Mouse (Mus musculus) CH12.LX (cell line): ENCODE measurements at regions not wholly inside any gene's neighbourhood (a gene's known extent, or its start where the extent isn't known, plus 50 kb on each side); places are given as distances from the start of the nearest gene placed in this dataset.

ENCODE experiments used
- DNase-seq: peaks from one replicate; pipeline ENCODE4 v3.0.0-alpha.2; 2013; ENCODE audit errors: extremely low read depth
- H3K27ac ChIP-seq: 2 replicates; pipeline ENCODE4 v1.5.1; 2012; ENCODE audit warnings: low read depth, mild to moderate bottlenecking, control low read depth, moderate library complexity; ENCODE audit not compliant: insufficient read depth
- H3K27me3 ChIP-seq: replicated peaks from 2 replicates; pipeline ENCODE3; 2012; ENCODE audit warnings: inconsistent platforms
- H3K36me3 ChIP-seq, 2 experiments: replicated peaks in 1 of 2; 2 replicates each; pipeline versions ENCODE3 to v1.6.1; 2012; ENCODE audit warnings: inconsistent platforms in 1 of 2, low read length in 1 of 2, mild to moderate bottlenecking in 1 of 2, mixed read lengths in 1 of 2, moderate library complexity in 1 of 2; ENCODE audit not compliant: control insufficient read depth in 1 of 2, insufficient read depth in 1 of 2
- H3K4me1 ChIP-seq, 2 experiments: 2 replicates each; pipeline ENCODE4 v1.6.1; 2012; ENCODE audit warnings: inconsistent platforms in 1 of 2, moderate library complexity in 1 of 2; ENCODE audit not compliant: insufficient read depth in 2 of 2, control insufficient read depth in 1 of 2
- H3K4me2 ChIP-seq: 2 replicates; pipeline ENCODE4 v1.6.1; 2012; ENCODE audit warnings: low read depth, mild to moderate bottlenecking, control low read depth; ENCODE audit not compliant: poor library complexity, insufficient read depth, severe bottlenecking
- H3K4me3 ChIP-seq, 3 experiments: fragments of 150-350 bp in 1 of 3; sonication (generic) in 1 of 3; replicated peaks in 1 of 3; 2 replicates each; pipeline versions ENCODE3 to v1.5.1; 2011 to 2012; ENCODE audit warnings: low read depth in 2 of 3, low read length in 2 of 3, mild to moderate bottlenecking in 2 of 3, moderate library complexity in 2 of 3, control low read depth in 1 of 3, improper control_type of control experiment in 1 of 3, inconsistent platforms in 1 of 3, mixed read lengths in 1 of 3; ENCODE audit not compliant: poor library complexity in 1 of 3
- H3K79me2 ChIP-seq: replicated peaks from 2 replicates; pipeline ENCODE4 v1.6.1; 2012; ENCODE audit warnings: mild to moderate bottlenecking, moderate library complexity; ENCODE audit not compliant: control insufficient read depth, poor library complexity, insufficient read depth, severe bottlenecking; ENCODE audit errors: extremely low read depth
- H3K9ac ChIP-seq: 2 replicates; pipeline ENCODE4 v1.6.1; 2012; ENCODE audit warnings: low read depth, mild to moderate bottlenecking, control low read depth, moderate library complexity; ENCODE audit not compliant: insufficient read depth
- H3K9me3 ChIP-seq: replicated peaks from 2 replicates; pipeline ENCODE3; 2012; ENCODE audit warnings: low read length, inconsistent platforms, mixed read lengths
- GABPA ChIP-seq: IDR thresholded peaks from 2 replicates; pipeline ENCODE4 v1.6.1; 2012; ENCODE audit warnings: low read depth, low read length, improper control_type of control experiment, inconsistent platforms; ENCODE audit not compliant: insufficient replicate concordance
- IRF4 ChIP-seq: IDR thresholded peaks from 2 replicates; pipeline ENCODE4 v1.6.1; 2014; ENCODE audit warnings: low read depth, mild to moderate bottlenecking, inconsistent platforms, low read length, improper control_type of control experiment
- JUND ChIP-seq: conservative IDR thresholded peaks from 2 replicates; pipeline ENCODE4 v1.6.1; 2011; ENCODE audit warnings: low read depth, low read length, improper control_type of control experiment
- KAT2A ChIP-seq: IDR thresholded peaks from 2 replicates; pipeline ENCODE4 v1.6.1; 2012; ENCODE audit warnings: low read length, improper control_type of control experiment, inconsistent platforms; ENCODE audit not compliant: insufficient replicate concordance
- MAZ ChIP-seq: IDR thresholded peaks from 2 replicates; pipeline ENCODE4 v1.6.1; 2012; ENCODE audit warnings: low read depth, mild to moderate bottlenecking, inconsistent platforms, low read length, improper control_type of control experiment, moderate library complexity
- MEF2A ChIP-seq: IDR thresholded peaks from 2 replicates; pipeline ENCODE4 v1.6.1; 2014; ENCODE audit warnings: low read depth, mild to moderate bottlenecking, inconsistent platforms, low read length, improper control_type of control experiment, borderline replicate concordance
- NELFE ChIP-seq: IDR thresholded peaks from 2 replicates; pipeline ENCODE4 v1.6.1; 2011; ENCODE audit warnings: low read depth, low read length, improper control_type of control experiment
- PAX5 ChIP-seq: IDR thresholded peaks from 2 replicates; pipeline ENCODE4 v1.6.1; 2012; ENCODE audit warnings: low read length, inconsistent platforms, mixed read lengths
- RAD21 ChIP-seq: IDR thresholded peaks from 2 replicates; pipeline ENCODE4 v1.6.1; 2011; ENCODE audit warnings: low read depth, mild to moderate bottlenecking, low read length, improper control_type of control experiment, moderate library complexity
- RCOR1 ChIP-seq: conservative IDR thresholded peaks from 2 replicates; pipeline ENCODE4 v1.6.1; 2012; ENCODE audit warnings: low read depth, mild to moderate bottlenecking, inconsistent platforms, low read length, improper control_type of control experiment
- SIN3A ChIP-seq: IDR thresholded peaks from 2 replicates; pipeline ENCODE4 v1.6.1; 2012; ENCODE audit warnings: low read length, improper control_type of control experiment, inconsistent platforms
- ZKSCAN1 ChIP-seq: IDR thresholded peaks from 2 replicates; pipeline ENCODE4 v1.6.1; 2012; ENCODE audit warnings: low read depth, inconsistent platforms, low read length, improper control_type of control experiment, borderline replicate concordance
- ZMIZ1 ChIP-seq: IDR thresholded peaks from 2 replicates; pipeline ENCODE4 v1.6.1; 2012; ENCODE audit warnings: low read depth, mild to moderate bottlenecking, inconsistent platforms, low read length, improper control_type of control experiment
- dilution Hi-C: fragments of 300-500 bp; cut with MboI; formaldehyde crosslinking; loops from 2 replicates; pipeline ENCODE4 v1.14.3; 2020; ENCODE audit warnings: low sequenced_read_pairs; ENCODE audit not compliant: extremely low pct_unique_long_range_greater_than_20kb, extremely low pct_ligation_motif_present
- in situ Hi-C: fragments of 300-500 bp; cut with MboI; formaldehyde crosslinking; loops from 3 replicates; pipeline ENCODE4 v1.14.3; 2019; ENCODE audit warnings: low sequenced_read_pairs, low pct_ligation_motif_present, low pct_unique_long_range_greater_than_20kb, mixed read lengths

DNA sequence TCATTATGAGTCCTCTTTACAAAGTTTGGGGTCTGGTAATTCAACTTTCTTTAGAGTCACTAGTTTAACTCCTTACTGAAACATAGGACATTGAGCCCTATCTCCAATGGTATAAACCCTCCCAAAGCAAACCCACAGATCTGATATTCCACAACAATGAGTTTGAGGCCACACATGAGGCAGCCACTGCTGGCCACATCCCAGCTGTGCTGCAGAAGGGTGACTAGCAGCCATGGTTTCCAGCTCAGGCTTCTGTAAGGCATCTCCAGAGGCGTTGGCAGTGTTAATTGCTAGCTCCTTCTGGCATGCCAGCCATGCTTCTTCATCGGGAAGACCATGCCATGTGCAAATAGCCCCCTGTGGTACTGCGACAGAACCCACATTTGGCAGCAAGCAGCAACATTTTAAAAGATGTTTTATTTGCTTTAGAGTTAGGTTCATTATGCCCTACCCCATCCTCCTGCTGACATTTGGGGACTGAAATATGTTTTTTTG lies 527.1 kb upstream of the Mpdz start:
- Histone ChIP-seq H3K27ac (no peak overlapping the region), H3K4me2 (no peak overlapping the region), H3K36me3 (no peaks in the 10 kb centered on the region), H3K79me2 (no peaks in the 10 kb centered on the region), H3K9ac (no peak overlapping the region), H3K9me3 (no peaks in the 10 kb centered on the region), H3K27me3 (no peaks in the 10 kb centered on the region), H3K4me1 (peaks cover 5 to 9% of the 10 kb centered on the region in 2 experiments), H3K4me3 (no peak overlapping the region)
- DNase-seq: no peak
- in situ Hi-C loops: no loop called here
- TF ChIP-seq NELFE (no peak), RCOR1 (no peak), SIN3A (no peak), RAD21 (no peak), PAX5 (no peak), MEF2A (no peak), KAT2A (no peak)
- dilution Hi-C loops: no loop called here

DNA sequence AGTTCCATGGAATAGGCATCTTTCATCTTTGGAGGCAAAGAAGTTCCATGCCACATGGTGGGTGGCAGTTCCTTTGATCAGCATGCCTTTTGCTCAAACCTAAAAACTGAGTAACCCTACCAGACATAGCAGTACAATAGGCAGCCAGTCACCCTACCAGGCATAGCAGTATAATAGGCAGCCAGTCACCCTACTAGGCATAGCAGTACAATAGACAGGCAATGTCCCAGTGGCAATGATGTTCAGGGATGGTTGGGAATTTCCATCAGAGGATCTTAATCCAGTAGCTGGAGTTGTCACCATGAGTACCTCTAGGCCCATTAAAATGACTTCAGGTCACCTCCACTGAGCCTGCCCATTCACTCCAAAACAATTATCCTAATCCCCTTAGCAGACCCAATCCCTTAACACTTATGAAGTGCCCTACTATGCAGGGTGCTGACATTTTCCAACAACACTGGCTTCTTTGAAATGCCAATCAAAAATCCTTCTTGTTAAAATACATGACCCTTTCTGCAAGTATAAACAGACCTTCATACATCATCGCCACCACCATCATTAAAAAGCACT lies 523.5 kb upstream of the Mpdz start:
- Histone ChIP-seq H3K27me3 (no peaks in the 10 kb centered on the region), H3K79me2 (no peaks in the 10 kb centered on the region), H3K4me3 (no peak overlapping the region), H3K4me2 (no peak overlapping the region), H3K36me3 (no peaks in the 10 kb centered on the region), H3K27ac (no peak overlapping the region), H3K4me1 (peaks cover 5 to 9% of the 10 kb centered on the region in 2 experiments), H3K9ac (no peak overlapping the region), H3K9me3 (no peaks in the 10 kb centered on the region)
- no peak for DNase-seq
- TF ChIP-seq ZKSCAN1: no peak
- no peak for TF ChIP-seq JUND
- no peak for TF ChIP-seq IRF4
- TF ChIP-seq RCOR1: no peak
- TF ChIP-seq KAT2A: no peak
- no peak for TF ChIP-seq NELFE
- no peak for TF ChIP-seq GABPA
- in situ Hi-C loops (no loop called here), dilution Hi-C loops (no loop called here)

DNA sequence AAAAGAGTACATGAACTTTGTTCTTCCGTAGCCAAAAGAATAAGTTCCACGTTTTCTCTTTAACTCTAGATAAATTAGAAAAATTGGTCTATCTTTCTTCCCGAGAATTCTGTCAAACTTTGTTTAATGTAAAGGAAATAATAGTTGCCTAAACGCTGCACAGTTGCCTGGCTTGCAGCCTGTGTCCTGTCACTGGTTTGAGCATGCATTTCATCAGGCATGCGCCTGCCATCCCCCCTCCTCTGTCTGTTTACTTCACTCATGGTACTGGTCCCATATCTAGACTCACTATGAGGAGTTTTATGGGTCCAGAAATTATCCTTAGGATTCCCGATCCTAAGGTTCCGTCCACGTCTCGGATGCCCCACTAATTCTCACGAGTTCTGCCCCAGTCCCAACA lies 520.5 kb upstream of the Mpdz start:
- in situ Hi-C loops: no loop called here
- Histone ChIP-seq H3K36me3 (no peaks in the 10 kb centered on the region), H3K79me2 (no peaks in the 10 kb centered on the region)

More for the DNA sequence above, 520.5 kb upstream of the Mpdz start:
- Histone ChIP-seq H3K4me1 (no peaks in the 10 kb centered on the region), H3K9me3 (no peaks in the 10 kb centered on the region), H3K9ac (no peak overlapping the region), H3K4me2 (no peak overlapping the region), H3K27me3 (no peaks in the 10 kb centered on the region), H3K27ac (no peak overlapping the region), H3K4me3 (no peak overlapping the region)
- no peak for DNase-seq
- dilution Hi-C loops: no loop called here
- TF ChIP-seq ZMIZ1 (no peak), PAX5 (no peak), MAZ (no peak), ZKSCAN1 (no peak)
